Mouse (Mus musculus): ENCODE measurements around the gene Chn2.

DNA sequence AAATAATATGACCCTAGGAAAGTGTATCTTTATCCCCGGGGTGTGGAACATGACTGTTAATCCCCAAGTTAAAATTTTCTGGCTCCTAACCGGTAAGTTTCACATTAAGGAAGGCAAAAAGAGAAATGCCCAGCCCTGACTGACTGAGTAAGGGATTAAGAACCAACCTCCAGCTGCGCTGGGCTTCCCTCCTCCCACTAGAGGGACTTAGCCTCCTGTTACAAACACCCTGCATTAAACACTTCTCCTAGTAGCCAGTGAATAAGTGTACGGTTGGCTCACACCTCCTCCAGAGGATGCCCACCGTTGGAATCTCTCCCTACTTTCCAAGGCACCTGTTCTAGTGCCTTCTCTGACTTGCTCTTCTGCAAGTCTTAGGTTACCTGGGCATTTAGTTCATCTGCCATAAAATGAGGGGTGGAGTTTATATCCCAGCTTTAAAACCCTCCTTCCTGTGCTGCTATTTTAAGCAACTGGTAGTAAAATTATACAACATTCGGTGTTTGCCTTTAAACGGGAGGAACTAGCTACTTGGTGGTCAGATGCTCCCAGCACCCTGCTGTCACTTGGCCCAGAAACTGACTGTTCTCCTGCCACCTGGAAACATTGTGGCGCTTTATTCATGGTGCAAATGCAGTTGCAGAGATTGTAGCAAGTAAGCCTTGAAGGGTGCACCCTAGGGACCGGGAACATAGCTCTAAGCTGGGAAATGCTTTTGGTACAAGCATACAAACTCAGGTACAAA, 294.5 kb downstream of the Chn2 start:
- TF ChIP-seq CTCF (IDR thresholded peaks at IDR 0.05; ENCODE audit: low read depth, low read length) (no peak), POLR2A (IDR thresholded peaks at IDR 0.05; ENCODE audit: insufficient read depth, low read length) (no peak), EP300 (IDR thresholded peaks at IDR 0.05; ENCODE audit: insufficient read depth, low read depth, low read length) (no peak)
